In genomic region chr9:63666612-63667372, GRCm38 (mm10) we compare ENCODE assay signal across 9 mouse cellular contexts.
DNase-seq lines count a peak whose midpoint lies in the region; ATAC-seq and TF ChIP-seq lines count a peak whose summit lies in the region.
"Had no signal": no experiment of that assay in that cellular context is flagged by ENCODE, and none has a peak within 500 bp of the region (broad histone marks: within the 10 kb centered on the region; RNA-seq: fewer than 3 reads in every experiment).

No protein-coding gene starts in this region.

- no peak overlapping the region; the same call in 1 of the 2 replicates for H3K27ac ChIP-seq in kidney, embryonic 14.5 days (ENCODE audit: low read depth, low read length)
- H3K27ac ChIP-seq in forebrain, postnatal 0 days (ENCODE audit: low read depth, low read length), result no peak overlapping the region
- peak overlapping the region; percentile 51; the same call in 1 of the 2 replicates for H3K27ac ChIP-seq in hindbrain, embryonic 15.5 days (replicated peaks)
- H3K27ac ChIP-seq in left cerebral cortex, adult 2 months, result no peak overlapping the region

- no peak overlapping the region for H3K4me3 ChIP-seq in kidney, embryonic 14.5 days (ENCODE audit: low read length)
- no peak overlapping the region for H3K4me3 ChIP-seq in forebrain, postnatal 0 days (ENCODE audit: low read depth, low read length)
- H3K4me3 ChIP-seq in hindbrain, embryonic 15.5 days, result no peak overlapping the region
- no peak overlapping the region for H3K4me3 ChIP-seq in left cerebral cortex, adult 2 months

- no peaks in the 10 kb centered on the region for H3K27me3 ChIP-seq in kidney, embryonic 14.5 days (ENCODE audit: control insufficient read depth, insufficient read depth, low read length)
- no peaks in the 10 kb centered on the region; the same call in 1 of the 2 replicates for H3K27me3 ChIP-seq in forebrain, postnatal 0 days (ENCODE audit: insufficient read depth, low read length)
- H3K27me3 ChIP-seq in hindbrain, embryonic 15.5 days, result no peaks in the 10 kb centered on the region

- TF ChIP-seq CTCF in forebrain, postnatal 0 days (IDR thresholded peaks at IDR 0.05; ENCODE audit: low read depth), result no peak
- no peak for TF ChIP-seq CTCF in left cerebral cortex, adult 2 months (IDR thresholded peaks at IDR 0.05)

- WGBS in kidney, embryonic 14.5 days, result 40% methylated on average over 18 of the region's 18 CpGs
- 38% methylated on average over 18 of the region's 18 CpGs for WGBS in forebrain, postnatal 0 days
- 48% methylated on average over 18 of the region's 18 CpGs for WGBS in hindbrain, embryonic 15.5 days

- H3K4me1 ChIP-seq in kidney, embryonic 14.5 days (ENCODE audit: control insufficient read depth, insufficient read depth, low read length), result peaks cover 76% of the 10 kb centered on the region
- peaks cover 9% of the 10 kb centered on the region; the same call in 1 of the 2 replicates for H3K4me1 ChIP-seq in forebrain, postnatal 0 days (ENCODE audit: insufficient read depth)
- peaks cover 45% of the 10 kb centered on the region for H3K4me1 ChIP-seq in hindbrain, embryonic 15.5 days (replicated peaks)

- H3K36me3 ChIP-seq in kidney, embryonic 14.5 days (ENCODE audit: control insufficient read depth, insufficient read depth, low read length), result peaks cover 6% of the 10 kb centered on the region; the same call in 1 of the 2 replicates
- H3K36me3 ChIP-seq in forebrain, postnatal 0 days (ENCODE audit: insufficient read depth), result no peaks in the 10 kb centered on the region
- H3K36me3 ChIP-seq in hindbrain, embryonic 15.5 days, result no peaks in the 10 kb centered on the region

- intact Hi-C loops in left cerebral cortex, adult 2 months (cut with DNase I), result no loop called here

- no peak overlapping the region for H3K4me2 ChIP-seq in kidney, embryonic 14.5 days (replicated peaks; ENCODE audit: low read depth, low read length)
- H3K4me2 ChIP-seq in forebrain, postnatal 0 days (ENCODE audit: low read depth), result 0 out of 2 replicates have a peak overlapping the region, but pooled peaks have one; percentile 8
- 0 out of 2 replicates have a peak overlapping the region, but pooled peaks have one; percentile 7 for H3K4me2 ChIP-seq in hindbrain, embryonic 15.5 days

- H3K9ac ChIP-seq in kidney, embryonic 14.5 days (ENCODE audit: low read depth, low read length), result no peak overlapping the region
- no peak overlapping the region for H3K9ac ChIP-seq in forebrain, postnatal 0 days
- H3K9ac ChIP-seq in hindbrain, embryonic 15.5 days, result no peak overlapping the region

- peak; percentile 70 for DNase-seq in kidney, adult 11 months
- peak; percentile 51 for DNase-seq in forebrain, postnatal 0 days
- peak; percentile 37 for DNase-seq in lung, postnatal 14 days
- no peak for DNase-seq in cerebellum, postnatal 36 days
- DNase-seq in right cerebral cortex, postnatal 25 days, result no peak
- DNase-seq in left cerebral cortex, adult 2 months (ENCODE audit: extremely low spot score in 1 of 2, low spot score in 2 of 2), result no peak

- H3K9me3 ChIP-seq in kidney, embryonic 14.5 days (ENCODE audit: control insufficient read depth, low read length), result no peaks in the 10 kb centered on the region
- H3K9me3 ChIP-seq in forebrain, postnatal 0 days (ENCODE audit: low read length), result no peaks in the 10 kb centered on the region
- H3K9me3 ChIP-seq in hindbrain, embryonic 15.5 days, result no peaks in the 10 kb centered on the region
- H3K9me3 ChIP-seq: G1E had no signal

- no peak for ATAC-seq in kidney, embryonic 14.5 days (ENCODE audit: low FRiP score, low TSS enrichment)
- ATAC-seq in forebrain, postnatal 0 days, result peak; percentile 51
- ATAC-seq in hindbrain, embryonic 15.5 days (ENCODE audit: low FRiP score, low read depth), result peak; percentile 70

Comparison
In these comparisons a context has a peak if more than half of its experiments do, and no peak if none do; other contexts are left out.
1. DNase-seq: peak in kidney, adult 11 months (single experiment), forebrain, postnatal 0 days (single experiment) and lung, postnatal 14 days (single experiment); none in cerebellum, postnatal 36 days (0 of 2), right cerebral cortex, postnatal 25 days (single experiment) and left cerebral cortex, adult 2 months (0 of 2).